Mouse (Mus musculus): ENCODE measurements around the gene Gh. TPM values are rescaled to one million over a fixed set of nuclear protein-coding genes. Genes with fewer than 3 reads are reported as not detected.

Gene Gh
- polyA plus RNA-seq, 1 experiment from 2014 or later = not detected

DNA sequence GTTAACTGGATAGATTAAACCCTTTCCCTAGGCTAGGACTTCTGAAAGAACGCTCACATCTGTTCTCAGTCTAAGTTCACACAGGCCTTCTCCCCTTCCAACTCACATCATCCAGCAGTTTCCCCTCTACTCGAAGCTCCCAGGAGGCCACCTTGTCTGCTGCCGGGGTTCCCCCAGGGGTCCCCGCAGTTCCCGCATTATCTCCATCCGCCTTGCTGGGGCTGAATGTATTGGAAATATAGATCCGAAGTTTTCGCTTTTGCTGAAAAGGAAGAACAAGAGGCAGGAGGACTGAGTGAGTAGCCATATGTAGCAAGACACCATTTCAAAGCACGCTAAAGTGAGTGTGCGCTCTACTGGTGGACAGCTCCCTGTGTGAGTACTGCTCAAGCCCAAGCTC, 35.2 kb downstream of the Gh start:
- no peak for ATAC-seq (ENCODE audit: low FRiP score)
- Histone ChIP-seq H3K27ac (no peak overlapping the region), H3K36me3 (peaks cover 61% of the 10 kb centered on the region), H3K9me3 (replicated peaks) (no peaks in the 10 kb centered on the region), H3K9ac (no peak overlapping the region), H3K27me3 (no peaks in the 10 kb centered on the region), H3K4me2 (replicated peaks) (no peak overlapping the region), H3K4me1 (peaks cover 38% of the 10 kb centered on the region), H3K4me3 (no peak overlapping the region)
- WGBS = 91% methylated on average over 10 of the region's 10 CpGs

DNA sequence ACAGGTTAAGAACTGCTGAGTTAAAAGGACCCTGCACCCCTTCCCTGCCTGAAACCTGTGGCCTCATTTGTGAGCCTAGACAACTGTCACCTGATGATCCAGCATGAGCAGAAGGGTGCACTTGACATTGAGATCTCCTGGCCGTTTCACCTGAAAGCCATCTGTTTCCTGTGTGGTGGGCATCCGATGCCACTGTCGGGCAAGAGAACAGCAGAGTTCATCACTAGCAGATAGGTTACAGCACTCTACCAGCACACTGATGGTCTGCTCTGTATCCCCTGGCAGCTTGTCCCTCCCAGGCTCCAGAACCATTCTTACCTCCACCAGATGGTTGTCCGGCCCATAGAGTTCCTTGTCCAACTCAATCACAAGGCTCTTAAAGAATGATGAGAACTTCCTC, 36.1 kb downstream of the Gh start:
- no peak overlapping the region for H3K9ac ChIP-seq
- H3K4me3 ChIP-seq = no peak overlapping the region
- H3K36me3 ChIP-seq = peaks cover 70% of the 10 kb centered on the region

DNA sequence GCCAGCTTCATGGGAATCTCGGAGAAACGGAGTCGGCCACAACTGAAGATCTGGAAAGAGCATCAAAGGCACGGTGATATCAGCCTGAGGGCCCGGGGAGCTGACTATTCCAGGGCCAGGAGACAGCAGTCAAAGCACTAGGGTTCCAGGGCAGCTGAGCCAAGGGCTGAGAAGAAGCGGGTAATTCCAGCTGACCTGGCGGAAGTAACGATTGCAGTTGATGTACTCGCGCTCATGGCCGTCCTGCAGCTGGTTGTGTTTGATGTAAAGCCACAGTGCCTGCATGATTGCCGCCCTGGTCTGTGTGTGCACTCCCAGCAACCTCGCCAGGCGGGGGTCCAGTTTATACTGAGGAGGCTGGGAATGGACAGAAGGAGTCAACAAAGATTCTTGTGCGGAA, 36.7 kb downstream of the Gh start:
- Histone ChIP-seq H3K9ac (no peak overlapping the region), H3K4me3 (no peak overlapping the region), H3K27me3 (no peaks in the 10 kb centered on the region), H3K9me3 (replicated peaks) (no peaks in the 10 kb centered on the region), H3K36me3 (peaks cover 71% of the 10 kb centered on the region), H3K4me1 (peaks cover 28% of the 10 kb centered on the region), H3K27ac (no peak overlapping the region), H3K4me2 (replicated peaks) (no peak overlapping the region)
- 95% methylated on average over 15 of the region's 15 CpGs for WGBS
- no peak for ATAC-seq (ENCODE audit: low FRiP score)

More for the DNA sequence above, 36.1 kb downstream of the Gh start:
- no peaks in the 10 kb centered on the region for H3K9me3 ChIP-seq (replicated peaks)
- 94% methylated on average over 4 of the region's 4 CpGs for WGBS
- no peaks in the 10 kb centered on the region for H3K27me3 ChIP-seq
- no peak overlapping the region for H3K27ac ChIP-seq
- peaks cover 33% of the 10 kb centered on the region for H3K4me1 ChIP-seq
- no peak for ATAC-seq (ENCODE audit: low FRiP score)
- H3K4me2 ChIP-seq (replicated peaks) = no peak overlapping the region

DNA sequence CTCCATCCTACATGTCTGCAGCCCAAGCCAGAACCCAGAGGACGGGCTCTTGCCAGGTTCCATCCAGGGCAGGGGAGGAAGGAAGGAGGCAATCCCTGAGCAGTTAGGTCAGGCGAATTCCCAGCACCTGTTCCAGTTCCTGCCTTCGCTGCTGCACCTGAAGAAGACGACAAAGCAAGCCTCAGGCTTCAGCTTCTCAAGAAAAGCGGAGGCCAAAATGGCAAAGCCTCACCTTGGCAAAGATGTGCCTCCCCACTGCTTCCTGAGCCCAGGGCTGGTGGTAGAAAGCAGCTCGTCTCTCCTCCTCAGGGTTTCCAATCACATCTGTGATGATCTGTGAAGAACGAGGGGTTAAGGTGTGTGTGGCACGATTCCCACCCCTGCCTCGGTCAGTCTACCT, 37.7 kb downstream of the Gh start:
- no peak overlapping the region for H3K4me2 ChIP-seq (replicated peaks)
- H3K9me3 ChIP-seq (replicated peaks) = no peaks in the 10 kb centered on the region
- H3K4me3 ChIP-seq = no peak overlapping the region
- H3K27me3 ChIP-seq = no peaks in the 10 kb centered on the region
- 96% methylated on average over 9 of the region's 9 CpGs for WGBS
- H3K27ac ChIP-seq = no peak overlapping the region
- no peak overlapping the region for H3K9ac ChIP-seq
- peaks cover 80% of the 10 kb centered on the region for H3K36me3 ChIP-seq
- no peak for ATAC-seq (ENCODE audit: low FRiP score)
- H3K4me1 ChIP-seq = peaks cover 21% of the 10 kb centered on the region

DNA sequence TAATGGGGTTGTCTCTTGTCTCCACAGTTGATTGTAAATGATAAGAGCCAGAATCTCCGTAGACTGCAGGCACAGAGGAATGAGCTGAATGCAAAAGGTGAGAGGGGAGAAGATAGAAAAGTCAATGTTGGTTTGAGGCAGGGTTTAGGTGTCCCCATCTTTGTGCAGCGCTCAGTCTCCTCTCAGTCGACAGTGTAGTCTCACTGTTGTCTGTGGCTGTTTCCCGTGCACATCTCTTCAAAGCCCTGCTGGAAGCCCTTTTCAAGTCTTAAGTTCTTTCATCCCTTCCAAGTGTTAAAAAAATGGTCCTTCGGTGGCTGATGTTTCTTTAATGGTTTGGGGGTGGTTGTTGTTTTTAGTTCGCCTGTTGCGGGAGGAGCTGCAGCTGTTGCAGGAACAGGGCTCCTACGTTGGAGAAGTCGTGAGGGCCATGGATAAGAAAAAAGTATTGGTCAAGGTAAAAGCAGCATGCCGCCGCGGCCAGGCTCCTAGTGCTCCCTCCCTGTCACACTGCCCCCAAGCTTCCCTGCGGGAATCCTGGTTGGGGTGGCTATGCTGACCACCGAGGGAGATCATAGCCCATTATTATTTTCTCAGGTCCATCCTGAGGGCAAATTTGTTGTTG, 40.7 kb downstream of the Gh start:
- Histone ChIP-seq H3K4me2 (replicated peaks) (no peak overlapping the region), H3K9ac (no peak overlapping the region), H3K9me3 (replicated peaks) (no peaks in the 10 kb centered on the region), H3K4me3 (no peak overlapping the region), H3K36me3 (peaks cover 77% of the 10 kb centered on the region), H3K4me1 (peaks cover 13% of the 10 kb centered on the region), H3K27me3 (no peaks in the 10 kb centered on the region), H3K27ac (no peak overlapping the region)
- 82% methylated on average over 14 of the region's 14 CpGs for WGBS
- ATAC-seq (ENCODE audit: low FRiP score) = no peak

DNA sequence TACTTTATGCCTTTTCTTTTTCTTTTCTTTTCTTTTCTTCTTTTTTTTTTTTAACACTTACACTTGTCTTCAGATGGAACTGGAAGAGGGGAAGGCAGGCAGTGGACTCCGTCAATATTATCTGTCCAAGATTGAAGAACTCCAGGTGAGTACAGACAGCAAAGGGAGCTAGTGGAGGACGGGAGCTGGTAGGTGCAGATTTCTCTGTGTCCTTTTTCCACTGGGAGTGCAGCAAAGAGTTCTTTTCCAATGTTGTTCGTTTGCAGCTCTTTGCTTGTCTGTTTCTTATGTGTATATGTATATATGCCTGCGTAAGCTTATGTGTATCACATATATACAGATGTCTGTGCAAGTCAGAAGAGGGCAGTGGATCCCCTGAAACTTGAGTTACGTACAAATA, 44.9 kb downstream of the Gh start:
- H3K9me3 ChIP-seq (replicated peaks) = no peaks in the 10 kb centered on the region
- H3K27me3 ChIP-seq = no peaks in the 10 kb centered on the region
- H3K9ac ChIP-seq = peak overlapping the region; percentile 87
- no peak for ATAC-seq (ENCODE audit: low FRiP score)
- H3K4me1 ChIP-seq = peaks cover 21% of the 10 kb centered on the region
- H3K36me3 ChIP-seq = peaks cover 61% of the 10 kb centered on the region
- H3K4me3 ChIP-seq = peak overlapping the region; percentile 69
- WGBS = 71% methylated on average over 5 of the region's 5 CpGs
- no peak overlapping the region for H3K27ac ChIP-seq
- peak overlapping the region; percentile 84 for H3K4me2 ChIP-seq (replicated peaks)

DNA sequence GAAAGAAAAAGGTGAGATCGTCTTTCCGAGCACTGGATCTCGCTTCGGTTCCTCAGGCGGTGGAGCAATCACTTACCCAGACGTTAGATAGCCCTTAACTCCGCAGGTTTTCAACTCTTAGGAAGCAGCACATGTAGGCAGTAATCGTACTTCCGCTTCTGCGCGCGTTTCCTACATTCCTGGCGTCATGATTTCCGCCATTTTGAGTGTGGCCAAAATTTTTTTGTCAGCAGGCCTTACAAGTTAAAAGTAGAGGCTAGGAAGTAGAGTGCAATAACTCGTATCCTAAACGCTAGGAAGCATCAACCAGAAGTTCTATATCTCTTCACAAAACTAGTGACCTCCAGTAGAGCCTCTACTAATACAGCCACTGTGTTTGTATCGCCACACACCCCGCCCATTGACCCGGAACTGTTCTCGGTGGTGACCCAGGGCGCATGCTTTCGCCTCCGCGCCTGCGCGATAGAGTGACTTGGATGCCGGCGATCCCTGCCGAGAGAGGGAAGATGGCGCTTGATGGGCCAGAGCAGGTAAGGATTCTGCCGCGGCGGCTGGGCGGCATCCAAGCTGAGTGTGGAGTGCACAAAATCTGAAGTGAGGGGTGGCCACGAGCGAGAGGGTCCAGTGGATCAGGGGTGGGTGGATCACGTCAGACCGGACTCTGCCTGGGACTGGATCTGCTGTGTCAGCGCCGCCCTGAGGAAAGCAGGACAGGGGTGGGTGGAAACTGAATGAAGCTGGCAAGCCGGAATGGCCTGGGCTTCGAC, 45.8 kb downstream of the Gh start, which contains the start of the genes Ftsj3 and Psmc5:
Gene Ftsj3, minus strand, starts transcription at position 395 of the 767 bp plus-strand sequence.
Gene Psmc5, plus strand, starts transcription at position 470 of the 767 bp plus-strand sequence.
- peak; percentile 96 for ATAC-seq (ENCODE audit: low FRiP score)
- no peaks in the 10 kb centered on the region for H3K9me3 ChIP-seq (replicated peaks)
- H3K27me3 ChIP-seq = no peaks in the 10 kb centered on the region
- WGBS = under 1% methylated on average over 42 of the region's 42 CpGs
- peak within 1 kb of the TSS; percentile 87 for H3K9ac ChIP-seq
- peak within 1 kb of the TSS; percentile 69 for H3K4me3 ChIP-seq
- H3K27ac ChIP-seq = peak within 1 kb of the TSS; percentile 77
- peaks cover 21% of the 10 kb centered on the region for H3K4me1 ChIP-seq
- peak within 1 kb of the TSS; percentile 84 for H3K4me2 ChIP-seq (replicated peaks)
- peaks cover 61% of the 10 kb centered on the region for H3K36me3 ChIP-seq

DNA sequence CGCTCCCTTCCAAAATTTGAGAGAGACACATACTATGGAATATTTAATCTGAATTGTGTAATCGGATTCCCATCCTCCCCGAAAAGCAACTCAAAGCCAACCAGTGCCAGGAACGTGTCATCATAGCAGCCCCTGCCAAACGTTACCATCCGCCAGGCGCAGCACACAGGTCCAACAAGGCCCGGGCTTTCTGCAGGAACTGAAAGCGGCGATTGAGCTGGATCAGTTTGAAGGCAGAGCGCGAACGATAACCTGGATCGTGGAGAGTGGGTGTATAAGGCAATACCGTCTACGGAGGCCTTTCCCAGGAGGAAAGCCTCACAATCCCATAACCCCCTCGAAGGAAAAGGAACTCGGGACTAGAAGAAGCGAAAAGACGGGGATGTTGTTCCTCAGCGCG, 46.5 kb downstream of the Gh start:
- Histone ChIP-seq H3K4me1 (peaks cover 21% of the 10 kb centered on the region), H3K36me3 (peaks cover 63% of the 10 kb centered on the region), H3K9ac (peak overlapping the region; percentile 87), H3K4me3 (peak overlapping the region; percentile 69), H3K27ac (no peak overlapping the region), H3K4me2 (replicated peaks) (peak overlapping the region; percentile 84), H3K9me3 (replicated peaks) (no peaks in the 10 kb centered on the region), H3K27me3 (no peaks in the 10 kb centered on the region)
- ATAC-seq (ENCODE audit: low FRiP score) = 0 out of 2 replicates have a peak, but pooled peaks have one; percentile 10
- WGBS = 6% methylated on average over 22 of the region's 22 CpGs

DNA sequence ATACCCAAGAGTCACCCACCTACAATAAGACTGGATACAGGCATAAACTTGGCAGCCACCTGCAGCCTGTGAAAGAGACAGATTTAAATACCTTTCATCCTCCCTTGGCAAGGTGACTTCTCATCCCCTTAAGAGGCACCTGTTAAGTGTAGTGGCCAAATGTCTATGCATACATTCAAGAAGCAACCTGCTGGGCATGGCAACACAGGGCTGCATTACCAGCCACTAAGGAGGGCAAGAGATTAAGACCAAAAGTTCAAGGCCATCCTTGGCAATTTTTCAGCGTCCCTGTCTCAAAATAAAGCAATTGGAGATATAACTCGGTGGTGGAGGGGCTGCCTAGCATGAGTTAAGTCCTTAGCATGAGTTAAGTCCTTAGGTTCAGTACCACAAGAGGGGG, 46.9 kb downstream of the Gh start:
- peaks cover 67% of the 10 kb centered on the region for H3K36me3 ChIP-seq
- H3K4me1 ChIP-seq = peaks cover 21% of the 10 kb centered on the region
- 19% methylated on average over 2 of the region's 2 CpGs for WGBS
- H3K9ac ChIP-seq = peak overlapping the region; percentile 87
- H3K27me3 ChIP-seq = no peaks in the 10 kb centered on the region
- peak overlapping the region; percentile 84 for H3K4me2 ChIP-seq (replicated peaks)
- no peak for ATAC-seq (ENCODE audit: low FRiP score)
- H3K27ac ChIP-seq = no peak overlapping the region
- no peaks in the 10 kb centered on the region for H3K9me3 ChIP-seq (replicated peaks)
- H3K4me3 ChIP-seq = peak overlapping the region; percentile 69

Other genes with a start within 250 kb of the Gh start
- 9.0 and 9.2 TPM in 2 replicates for gene Taco1, start 235.8 kb downstream of the Gh start, polyA plus RNA-seq (2016; fragmentation: Nextera tagmentation; extraction: Ambion mirVana)
- gene Map3k3, start 217.3 kb downstream of the Gh start, polyA plus RNA-seq (2016; fragmentation: Nextera tagmentation; extraction: Ambion mirVana) = 27.0 and 27.9 TPM in 2 replicates
- 0.93 and 1.0 TPM in 2 replicates for gene Gm10840, start 141.0 kb downstream of the Gh start, polyA plus RNA-seq (2016; fragmentation: Nextera tagmentation; extraction: Ambion mirVana)
- gene Limd2, start 141.0 kb downstream of the Gh start, polyA plus RNA-seq (2016; fragmentation: Nextera tagmentation; extraction: Ambion mirVana) = 302 and 316 TPM in 2 replicates
- 33.9 and 38.7 TPM in 2 replicates for gene Strada, start 99.7 kb downstream of the Gh start, polyA plus RNA-seq (2016; fragmentation: Nextera tagmentation; extraction: Ambion mirVana)
- 86.8 and 96.3 TPM in 2 replicates for gene Ccdc47, start 85.5 kb downstream of the Gh start, polyA plus RNA-seq (2016; fragmentation: Nextera tagmentation; extraction: Ambion mirVana)
- 111 and 117 TPM in 2 replicates for gene Ddx42, start 84.9 kb downstream of the Gh start, polyA plus RNA-seq (2016; fragmentation: Nextera tagmentation; extraction: Ambion mirVana)
- gene Ftsj3, start 45.8 kb downstream of the Gh start, polyA plus RNA-seq (2016; fragmentation: Nextera tagmentation; extraction: Ambion mirVana) = 52.5 and 53.4 TPM in 2 replicates
- gene Psmc5, start 45.7 kb downstream of the Gh start, polyA plus RNA-seq (2016; fragmentation: Nextera tagmentation; extraction: Ambion mirVana) = 314 and 337 TPM in 2 replicates
- gene Smarcd2, start 28.9 kb downstream of the Gh start, polyA plus RNA-seq (2016; fragmentation: Nextera tagmentation; extraction: Ambion mirVana) = 35.1 and 35.9 TPM in 2 replicates
- gene Tcam1, start 25.2 kb downstream of the Gh start, polyA plus RNA-seq (2016; fragmentation: Nextera tagmentation; extraction: Ambion mirVana) = 0.15 and 0.29 TPM in 2 replicates
- gene Cd79b, start 12.9 kb upstream of the Gh start, polyA plus RNA-seq (2016; fragmentation: Nextera tagmentation; extraction: Ambion mirVana) = 0.94 and 1.2 TPM in 2 replicates
- 0.04 TPM in 1 of 2 replicates, not detected in the other for gene Scn4a, start 51.4 kb upstream of the Gh start, polyA plus RNA-seq (2016; fragmentation: Nextera tagmentation; extraction: Ambion mirVana)
- gene Prr29, start 63.6 kb upstream of the Gh start, polyA plus RNA-seq (2016; fragmentation: Nextera tagmentation; extraction: Ambion mirVana) = not detected in 2 replicates
- 11.8 and 14.2 TPM in 2 replicates for gene Icam2, start 86.2 kb upstream of the Gh start, polyA plus RNA-seq (2016; fragmentation: Nextera tagmentation; extraction: Ambion mirVana)
- 7.9 and 8.3 TPM in 2 replicates for gene Ern1, start 186.0 kb upstream of the Gh start, polyA plus RNA-seq (2016; fragmentation: Nextera tagmentation; extraction: Ambion mirVana)

Measured in hindbrain, embryonic 12.5 days (tissue).